Mouse (Mus musculus) inflammation-experienced regulatory T-cells, adult 6 months (primary cell): ENCODE results near the gene Acaa1a. TPM values are rescaled to one million over a fixed set of nuclear protein-coding genes. Genes with fewer than 3 reads are reported as not detected.

Experiments used
- ATAC-seq: one replicate; pipeline ENCODE4 v1.8.0; 2017
- polyA plus RNA-seq, 3 experiments: library from polyadenylated mRNA; unstranded; fragments of 100-300 nt; shearing (Covaris generic); gene quantifications; one replicate each; pipeline ENCODE4 v1.2.1; 2017

Gene Acaa1a
- polyA plus RNA-seq, 3 experiments from 2014 or later: 41.3 to 46.9 (median 41.3) TPM

DNA sequence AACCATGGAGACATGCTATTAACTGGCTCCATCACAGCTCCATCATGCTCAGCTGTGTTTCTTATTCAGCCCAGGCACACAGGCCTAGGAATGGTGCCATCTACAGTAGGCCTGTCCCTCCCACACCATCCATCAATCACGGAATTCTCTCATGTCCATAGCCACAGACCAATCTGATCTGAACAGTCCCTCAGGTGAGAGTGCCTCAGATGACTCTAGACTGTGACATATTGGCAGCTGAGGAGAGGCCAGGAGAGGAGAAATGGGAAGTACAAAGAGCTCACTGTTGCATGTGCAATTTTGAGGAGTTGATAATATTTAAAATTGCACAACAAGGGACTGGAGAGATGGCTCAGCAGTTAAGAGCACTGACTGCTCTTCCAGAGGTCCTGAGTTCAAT, 55.3 kb downstream of the Acaa1a start:
- no peak for ATAC-seq

Other genes starting within 250 kb of the Acaa1a start
- 1 to 10 TPM in 2 of 3 experiments, under 1 TPM in 1; 0.34 to 1.9 (median 1.8) TPM for gene Plcd1, start 246.2 kb upstream of the Acaa1a start, polyA plus RNA-seq
- gene Dlec1, start 237.2 kb upstream of the Acaa1a start, polyA plus RNA-seq: under 1 TPM in 2 of 3 experiments, not detected in 1; 0.15 to 0.34 TPM
- not detected for gene Acaa1b, start 182.6 kb upstream of the Acaa1a start, polyA plus RNA-seq
- not detected for gene Gm47289, start 180.5 kb upstream of the Acaa1a start, polyA plus RNA-seq
- gene Slc22a13, start 130.6 kb upstream of the Acaa1a start, polyA plus RNA-seq: not detected
- gene Oxsr1, start 17.2 kb upstream of the Acaa1a start, polyA plus RNA-seq: 1 to 10 TPM; 7.1 to 8.6 (median 8.3) TPM
- gene Myd88, start 1.7 kb downstream of the Acaa1a start, polyA plus RNA-seq: 10 to 100 TPM; 72.5 to 96.3 (median 75.1) TPM
- gene Xylb, start 17.7 kb downstream of the Acaa1a start, polyA plus RNA-seq: under 1 TPM in 2 of 3 experiments, not detected in 1; 0.38 to 0.63 TPM
- gene Slc22a14, start 25.9 kb downstream of the Acaa1a start, polyA plus RNA-seq: not detected
- not detected for gene Acvr2b, start 62.4 kb downstream of the Acaa1a start, polyA plus RNA-seq
- gene Exog, start 105.3 kb downstream of the Acaa1a start, polyA plus RNA-seq: 10 to 100 TPM; 11.1 to 12.1 (median 11.5) TPM
- not detected for gene Scn5a, start 239.3 kb downstream of the Acaa1a start, polyA plus RNA-seq